Mouse (Mus musculus) liver, postnatal 0 days (tissue): Measurements from ENCODE around the gene Zbtb32.
A peak's percentile ranks its signal among the peaks of the same experiment; 100 is the strongest.

Experiments used
- CTCF ChIP-seq: sonication (generic); IDR thresholded peaks from 2 replicates; pipeline ENCODE4 v1.5.1; 2016; ENCODE audit warnings: antibody characterized with exemption, low read depth
- EP300 ChIP-seq: IDR thresholded peaks from 2 replicates; pipeline ENCODE4 v1.6.1; 2016; ENCODE audit warnings: antibody characterized with exemption, low read depth, mild to moderate bottlenecking

DNA sequence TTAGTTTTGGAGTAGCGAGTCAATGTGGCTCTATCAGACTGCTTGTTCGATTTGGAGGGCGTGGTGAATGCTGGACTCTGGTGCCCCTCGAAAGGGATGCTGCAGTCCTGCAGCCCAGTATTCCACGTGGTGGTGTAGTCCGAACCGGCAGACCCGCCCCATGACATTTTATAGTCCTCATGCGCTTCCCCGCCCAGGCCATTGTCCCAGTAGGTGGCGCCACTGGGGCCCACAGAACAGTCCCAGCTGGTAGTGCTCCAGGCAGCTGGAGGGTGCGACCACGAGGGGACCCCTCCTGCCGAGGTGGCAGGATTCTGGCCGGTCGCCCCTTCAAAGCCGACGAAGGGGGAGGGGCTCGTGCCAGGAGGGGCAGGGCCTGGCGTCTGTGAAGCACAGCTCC is 35.9 kb upstream of the Zbtb32 start:
- TF ChIP-seq CTCF: peak; percentile 76
- no peak for TF ChIP-seq EP300
